Mouse (Mus musculus) stomach, embryonic 15.5 days (tissue): Measurements from ENCODE around the gene Aff3. TPM values are rescaled to one million over a fixed set of nuclear protein-coding genes. Genes with fewer than 3 reads are reported as not detected.

ENCODE experiments used
- ATAC-seq: fragments of 200-750 bp; cut with Nextera tagmentation; 2 replicates; pipeline ENCODE4 v1.8.0; 2017; ENCODE audit warnings: low read depth, moderate number of reproducible peaks, moderate TSS enrichment; ENCODE audit not compliant: insufficient read depth, low FRiP score
- H3K27ac ChIP-seq: fragments of 300-500 bp; sonication (generic); 2 replicates; pipeline ENCODE4 v1.5.1; 2015; ENCODE audit warnings: mild to moderate bottlenecking, inconsistent platforms
- H3K27me3 ChIP-seq: fragments of 300-500 bp; sonication (generic); replicated peaks from 2 replicates; pipeline ENCODE4 v1.6.1; 2015; ENCODE audit warnings: inconsistent platforms
- H3K36me3 ChIP-seq: fragments of 300-500 bp; sonication (generic); 2 replicates; pipeline ENCODE4 v1.6.1; 2015; ENCODE audit warnings: inconsistent platforms
- H3K4me1 ChIP-seq: fragments of 300-500 bp; sonication (generic); 2 replicates; pipeline ENCODE4 v1.6.1; 2015; ENCODE audit warnings: inconsistent platforms
- H3K4me2 ChIP-seq: fragments of 300-500 bp; sonication (generic); 2 replicates; pipeline ENCODE4 v1.6.1; 2015; ENCODE audit warnings: mild to moderate bottlenecking, inconsistent platforms
- H3K4me3 ChIP-seq: fragments of 300-500 bp; sonication (generic); replicated peaks from 2 replicates; pipeline ENCODE4 v1.5.1; 2015; ENCODE audit warnings: inconsistent platforms
- H3K9ac ChIP-seq: fragments of 300-500 bp; sonication (generic); 2 replicates; pipeline ENCODE4 v1.6.1; 2015; ENCODE audit warnings: inconsistent platforms
- H3K9me3 ChIP-seq: fragments of 300-500 bp; sonication (generic); 2 replicates; pipeline ENCODE4 v1.6.1; 2016; ENCODE audit warnings: inconsistent platforms
- WGBS: fragments of 180-500 bp; shearing (Covaris S2); methylation state at CpG from one replicate; pipeline ENCODE4 v1.1.7; 2015; 5-methylcytosine and 5-hydroxymethylcytosine counted together
- polyA plus RNA-seq: library from polyadenylated mRNA; unstranded; fragments of >200 nt; fragmentation: Nextera tagmentation; extraction: Ambion mirVana; gene quantifications from 2 replicates; pipeline ENCODE4 v1.2.1, GENCODE M21; 2015

The Aff3 gene
- polyA plus RNA-seq, 1 experiment from 2014 or later = 9.9 TPM

DNA sequence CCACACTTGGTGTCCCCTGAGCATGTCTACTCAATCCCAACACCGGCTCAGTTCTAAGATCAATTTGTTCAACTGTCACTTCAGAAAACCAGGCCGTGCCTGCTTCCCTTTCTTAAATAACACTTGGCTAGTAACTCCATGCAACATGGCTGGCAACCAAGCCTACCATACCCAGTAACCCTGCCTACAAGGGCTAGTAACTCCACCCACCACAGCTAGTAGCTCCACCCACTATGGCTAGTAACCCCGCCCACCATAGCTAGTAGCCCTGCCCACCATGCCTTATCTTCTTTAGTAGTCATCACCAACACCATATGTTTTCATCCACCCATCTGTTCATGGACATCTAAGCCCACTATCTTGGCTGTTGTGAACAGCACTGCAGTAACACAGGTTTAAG lies 302.5 kb downstream of the Aff3 start:
- Histone ChIP-seq H3K4me1 (peaks cover 11% of the 10 kb centered on the region), H3K9ac (no peak overlapping the region), H3K4me3 (no peak overlapping the region), H3K4me2 (no peak overlapping the region), H3K36me3 (no peaks in the 10 kb centered on the region), H3K9me3 (no peaks in the 10 kb centered on the region), H3K27ac (no peak overlapping the region), H3K27me3 (no peaks in the 10 kb centered on the region)
- 87% methylated on average over 3 of the region's 3 CpGs for WGBS
- no peak for ATAC-seq

DNA sequence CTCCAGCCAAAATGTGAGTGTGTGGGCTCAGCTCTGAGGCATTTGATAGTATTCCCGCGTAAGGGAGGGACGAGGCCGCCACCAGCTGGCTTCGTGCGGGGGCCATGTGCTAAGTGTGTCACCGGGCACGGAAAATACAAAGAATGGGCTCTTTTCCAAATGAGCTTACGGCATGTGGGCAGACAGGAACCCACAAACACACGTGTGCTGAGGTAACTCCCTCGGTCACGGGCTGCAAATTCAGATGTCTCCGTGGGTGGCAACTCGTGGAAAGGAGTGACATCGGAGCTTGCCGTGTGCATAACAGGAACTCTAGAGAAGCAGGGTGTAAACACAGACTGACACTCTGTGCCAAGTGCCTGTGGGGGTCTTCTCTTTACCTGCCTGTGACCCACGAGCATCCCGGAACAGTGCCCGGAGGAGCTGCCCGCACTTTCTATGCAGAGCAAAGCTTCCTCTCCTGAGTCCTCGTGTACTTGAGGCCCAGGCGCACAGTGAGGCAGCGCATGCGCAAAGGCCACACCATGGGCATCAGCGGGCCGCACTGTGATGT lies 305.9 kb downstream of the Aff3 start:
- ATAC-seq = no peak
- no peak overlapping the region for H3K9ac ChIP-seq
- no peaks in the 10 kb centered on the region for H3K9me3 ChIP-seq
- peaks cover 11% of the 10 kb centered on the region for H3K4me1 ChIP-seq
- H3K27ac ChIP-seq = peak overlapping the region; percentile 63
- H3K4me2 ChIP-seq = peak overlapping the region; percentile 13; the same call in 1 of the 2 replicates
- H3K36me3 ChIP-seq = no peaks in the 10 kb centered on the region
- 67% methylated on average over 26 of the region's 26 CpGs for WGBS
- no peak overlapping the region for H3K4me3 ChIP-seq
- H3K27me3 ChIP-seq = no peaks in the 10 kb centered on the region

DNA sequence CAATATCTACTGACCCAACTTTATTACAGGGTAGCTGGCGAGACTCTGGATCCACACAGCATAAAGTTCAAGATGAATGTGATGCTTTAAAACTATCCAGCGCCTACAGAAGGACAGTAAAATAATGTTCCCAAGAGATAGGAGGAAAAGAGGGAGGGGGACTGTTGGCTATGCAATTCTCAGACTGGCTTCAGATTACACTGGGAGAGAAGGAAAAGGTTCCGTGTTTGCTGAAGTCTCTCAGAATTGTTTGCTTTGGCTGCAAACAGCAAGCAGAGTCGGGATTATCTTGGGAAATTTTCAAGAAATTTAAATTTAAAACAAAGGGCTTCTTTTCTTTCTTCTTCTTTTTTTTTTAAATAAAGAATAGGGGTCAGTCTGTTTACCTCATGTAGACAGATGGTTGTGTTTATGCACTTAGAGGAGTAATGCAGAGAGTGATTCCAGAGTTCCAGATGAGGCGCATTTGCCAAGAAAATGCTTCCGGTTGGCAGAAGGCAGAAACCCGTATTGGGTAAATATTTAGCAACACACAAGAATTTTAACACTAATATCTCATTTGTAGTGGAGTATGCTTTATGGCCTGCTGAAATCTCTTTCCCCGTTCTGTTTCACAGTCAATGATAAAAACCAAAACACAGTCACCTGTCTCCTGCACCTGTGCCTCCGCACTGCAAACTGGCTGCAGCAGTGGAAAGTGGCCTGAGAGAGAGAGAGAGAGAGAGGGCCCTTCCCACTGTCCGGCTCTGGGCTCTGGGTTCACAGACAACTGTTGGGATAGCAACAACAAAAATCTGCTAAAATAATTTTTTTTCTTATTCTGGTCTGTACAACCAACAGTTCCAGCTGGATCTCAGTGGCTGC lies 306.6 kb downstream of the Aff3 start:
- Histone ChIP-seq H3K4me3 (no peak overlapping the region), H3K9ac (no peak overlapping the region), H3K4me1 (peaks cover 11% of the 10 kb centered on the region), H3K36me3 (no peaks in the 10 kb centered on the region), H3K9me3 (no peaks in the 10 kb centered on the region), H3K27me3 (no peaks in the 10 kb centered on the region), H3K27ac (peak overlapping the region; percentile 63), H3K4me2 (peak overlapping the region; percentile 13; the same call in 1 of the 2 replicates)
- ATAC-seq = peak; percentile 45; the same call in 1 of the 2 replicates
- WGBS = 21% methylated on average over 10 of the region's 10 CpGs

DNA sequence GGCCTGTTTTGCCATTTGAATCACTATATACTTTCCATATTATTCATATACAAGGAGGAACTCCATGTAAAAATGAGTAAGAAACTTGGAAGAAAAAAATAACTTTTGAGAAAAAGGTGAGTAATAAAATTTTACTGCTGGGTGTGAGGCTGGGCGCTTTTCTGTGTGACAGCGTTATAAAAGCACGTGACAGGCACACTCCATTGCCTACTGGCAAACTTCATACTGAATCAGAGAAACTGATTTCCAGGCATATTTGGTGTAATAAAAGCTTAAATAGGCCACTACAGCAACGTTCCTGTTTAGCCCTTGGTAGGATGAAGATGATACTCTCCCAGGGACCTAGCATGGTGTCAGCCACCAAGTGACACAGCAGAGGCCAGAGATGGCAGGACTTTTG lies 310.2 kb downstream of the Aff3 start:
- 89% methylated on average over 4 of the region's 4 CpGs for WGBS

DNA sequence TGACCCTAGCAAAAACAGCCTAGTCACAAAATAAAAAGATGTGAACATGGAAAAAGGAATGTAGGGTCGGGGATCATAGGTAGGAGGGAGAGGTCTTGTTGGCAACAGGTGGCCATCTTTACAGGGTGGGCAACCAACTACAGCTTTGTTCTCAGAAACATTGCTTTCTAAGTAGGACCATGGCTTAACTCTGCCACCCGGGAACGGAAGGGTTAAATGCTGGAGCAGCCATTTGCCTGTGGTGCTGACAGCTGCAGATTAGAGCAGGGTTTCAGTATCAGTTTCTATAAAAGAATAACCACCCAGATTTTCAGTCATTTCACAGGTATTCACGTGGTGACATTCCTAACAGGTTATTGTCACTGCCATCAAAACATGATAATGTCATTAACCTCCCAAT lies 317.4 kb downstream of the Aff3 start:
- Histone ChIP-seq H3K4me3 (no peak overlapping the region), H3K9ac (no peak overlapping the region), H3K27me3 (no peaks in the 10 kb centered on the region), H3K27ac (no peak overlapping the region), H3K4me2 (no peak overlapping the region), H3K9me3 (no peaks in the 10 kb centered on the region), H3K4me1 (no peaks in the 10 kb centered on the region), H3K36me3 (no peaks in the 10 kb centered on the region)
- 79% methylated on average over 4 of the region's 4 CpGs for whole genome bisulfite sequencing
- no peak for ATAC-seq

More for the DNA sequence above, 310.2 kb downstream of the Aff3 start:
- Histone ChIP-seq H3K9ac (no peak overlapping the region), H3K4me3 (no peak overlapping the region), H3K9me3 (no peaks in the 10 kb centered on the region), H3K27ac (no peak overlapping the region), H3K4me2 (no peak overlapping the region), H3K36me3 (no peaks in the 10 kb centered on the region), H3K27me3 (no peaks in the 10 kb centered on the region), H3K4me1 (peaks cover 11% of the 10 kb centered on the region)
- no peak for ATAC-seq

DNA sequence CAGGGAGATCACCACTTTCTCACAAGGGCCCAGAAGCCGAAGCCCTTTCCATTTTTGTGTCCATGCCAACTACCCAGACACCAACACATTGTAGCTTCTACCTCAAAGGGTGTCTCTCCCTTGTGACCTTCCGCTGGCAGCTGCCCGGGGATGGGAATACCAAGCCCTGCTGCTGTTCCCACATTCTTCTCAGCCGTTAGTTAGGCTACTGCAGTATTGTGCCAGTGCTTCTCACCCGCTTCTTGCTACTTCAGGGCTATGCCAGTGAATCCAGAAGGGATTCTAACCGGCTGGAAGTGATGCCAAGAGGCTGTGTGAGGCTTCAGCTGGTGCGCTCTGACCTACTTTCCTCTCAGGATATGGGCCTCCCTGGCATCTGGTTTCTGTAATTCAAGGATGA lies 330.5 kb downstream of the Aff3 start:
- no peak overlapping the region for H3K4me2 ChIP-seq
- no peak overlapping the region for H3K9ac ChIP-seq
- WGBS = 79% methylated on average over 7 of the region's 7 CpGs
- no peak overlapping the region for H3K4me3 ChIP-seq
- H3K36me3 ChIP-seq = no peaks in the 10 kb centered on the region
- no peaks in the 10 kb centered on the region for H3K9me3 ChIP-seq
- H3K27ac ChIP-seq = no peak overlapping the region
- H3K4me1 ChIP-seq = no peaks in the 10 kb centered on the region
- no peaks in the 10 kb centered on the region for H3K27me3 ChIP-seq
- ATAC-seq = no peak

DNA sequence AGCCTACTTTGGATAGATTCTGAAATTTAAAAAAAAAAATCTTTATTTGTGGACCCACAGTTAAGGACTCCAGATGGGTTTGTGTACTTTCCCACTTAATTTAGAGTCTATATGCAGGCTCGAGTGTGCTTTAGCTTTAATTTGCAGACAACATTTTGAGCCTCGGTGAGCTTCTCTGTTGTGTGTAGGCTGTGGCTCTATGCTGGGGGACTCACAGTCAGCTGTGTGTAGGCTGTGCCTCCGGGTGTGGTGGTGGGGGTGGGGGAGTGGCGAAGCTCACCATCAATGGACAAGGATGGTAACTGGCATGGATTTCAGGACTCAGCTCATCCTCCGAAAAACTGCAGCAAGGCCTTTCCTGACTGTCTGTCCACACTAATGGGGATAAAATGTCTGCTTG lies 331.8 kb downstream of the Aff3 start:
- Histone ChIP-seq H3K27me3 (no peaks in the 10 kb centered on the region), H3K4me2 (no peak overlapping the region), H3K36me3 (no peaks in the 10 kb centered on the region), H3K9me3 (no peaks in the 10 kb centered on the region), H3K4me1 (no peaks in the 10 kb centered on the region), H3K9ac (no peak overlapping the region), H3K27ac (no peak overlapping the region), H3K4me3 (no peak overlapping the region)
- ATAC-seq = no peak
- WGBS = 81% methylated on average over 5 of the region's 5 CpGs

DNA sequence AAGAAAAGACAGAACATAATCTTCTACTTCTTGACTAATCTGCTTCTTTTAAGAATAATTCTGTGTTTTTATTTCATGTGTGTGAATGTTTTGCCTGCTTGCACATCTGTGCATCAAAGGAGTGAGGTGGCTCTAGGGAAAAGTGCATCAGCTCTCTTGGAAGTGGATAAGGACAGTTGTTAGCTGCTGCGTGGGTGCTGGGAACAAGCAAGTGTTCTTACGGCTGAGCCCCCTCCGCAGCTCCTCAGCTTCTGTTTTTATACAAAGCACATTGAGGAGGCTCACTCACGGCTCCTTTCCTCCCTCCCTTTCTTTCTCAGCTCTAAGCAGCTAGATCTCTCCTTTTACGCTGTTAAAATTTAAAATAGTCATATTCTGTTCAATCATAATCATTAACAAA lies 340.5 kb downstream of the Aff3 start:
- Histone ChIP-seq H3K9ac (no peak overlapping the region), H3K4me1 (no peaks in the 10 kb centered on the region), H3K27me3 (no peaks in the 10 kb centered on the region), H3K36me3 (no peaks in the 10 kb centered on the region), H3K9me3 (no peaks in the 10 kb centered on the region), H3K4me2 (no peak overlapping the region), H3K27ac (no peak overlapping the region), H3K4me3 (no peak overlapping the region)
- 74% methylated on average over 5 of the region's 5 CpGs for WGBS
- ATAC-seq = no peak

DNA sequence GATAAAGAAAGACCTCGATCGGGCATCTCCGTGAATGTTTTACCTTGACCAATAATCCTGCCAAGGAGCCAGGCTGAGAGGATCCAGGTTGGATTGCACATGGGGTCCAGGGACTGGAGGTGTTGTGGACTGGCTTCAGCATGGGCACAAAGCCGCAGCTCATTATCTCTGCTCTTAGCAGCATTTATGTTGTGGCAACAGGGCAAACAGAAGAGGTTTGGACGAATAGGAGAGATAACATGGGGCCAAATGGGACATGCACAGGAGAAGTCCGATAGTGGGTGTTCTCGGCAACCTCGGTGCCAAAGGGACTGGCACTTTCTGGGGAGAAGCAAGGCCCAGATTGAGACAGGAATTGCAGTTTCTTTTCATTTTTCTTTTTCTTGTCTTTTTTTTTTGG lies 342.9 kb downstream of the Aff3 start:
- H3K27me3 ChIP-seq = no peaks in the 10 kb centered on the region
- H3K27ac ChIP-seq = no peak overlapping the region
- H3K9ac ChIP-seq = no peak overlapping the region
- no peak for ATAC-seq
- no peaks in the 10 kb centered on the region for H3K36me3 ChIP-seq
- no peak overlapping the region for H3K4me2 ChIP-seq
- 87% methylated on average over 8 of the region's 8 CpGs for WGBS
- no peaks in the 10 kb centered on the region for H3K4me1 ChIP-seq
- H3K4me3 ChIP-seq = no peak overlapping the region
- H3K9me3 ChIP-seq = no peaks in the 10 kb centered on the region

DNA sequence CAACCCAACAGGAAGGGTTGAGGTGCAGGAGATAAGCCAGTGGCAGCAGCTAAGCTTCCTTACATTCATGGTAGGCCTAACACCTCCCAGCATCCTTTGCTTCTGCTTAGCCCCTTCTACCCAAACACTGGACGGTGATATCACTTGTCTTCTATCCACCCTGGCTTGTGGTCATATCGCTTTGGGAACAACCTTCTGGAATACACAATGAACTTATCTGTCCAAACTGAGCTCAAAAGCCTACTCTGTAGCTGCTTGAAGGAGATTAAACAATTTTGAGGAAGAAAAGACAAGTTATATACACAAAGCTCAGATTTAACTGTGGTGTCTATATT lies 343.8 kb downstream of the Aff3 start:
- no peaks in the 10 kb centered on the region for H3K4me1 ChIP-seq
- peak overlapping the region; percentile 31; the same call in 1 of the 2 replicates for H3K27ac ChIP-seq
- H3K4me3 ChIP-seq = no peak overlapping the region
- ATAC-seq = no peak
- no peaks in the 10 kb centered on the region for H3K36me3 ChIP-seq
- no peaks in the 10 kb centered on the region for H3K9me3 ChIP-seq
- no peak overlapping the region for H3K9ac ChIP-seq
- no peaks in the 10 kb centered on the region for H3K27me3 ChIP-seq
- 58% methylated on average over 2 of the region's 2 CpGs for WGBS
- no peak overlapping the region for H3K4me2 ChIP-seq

DNA sequence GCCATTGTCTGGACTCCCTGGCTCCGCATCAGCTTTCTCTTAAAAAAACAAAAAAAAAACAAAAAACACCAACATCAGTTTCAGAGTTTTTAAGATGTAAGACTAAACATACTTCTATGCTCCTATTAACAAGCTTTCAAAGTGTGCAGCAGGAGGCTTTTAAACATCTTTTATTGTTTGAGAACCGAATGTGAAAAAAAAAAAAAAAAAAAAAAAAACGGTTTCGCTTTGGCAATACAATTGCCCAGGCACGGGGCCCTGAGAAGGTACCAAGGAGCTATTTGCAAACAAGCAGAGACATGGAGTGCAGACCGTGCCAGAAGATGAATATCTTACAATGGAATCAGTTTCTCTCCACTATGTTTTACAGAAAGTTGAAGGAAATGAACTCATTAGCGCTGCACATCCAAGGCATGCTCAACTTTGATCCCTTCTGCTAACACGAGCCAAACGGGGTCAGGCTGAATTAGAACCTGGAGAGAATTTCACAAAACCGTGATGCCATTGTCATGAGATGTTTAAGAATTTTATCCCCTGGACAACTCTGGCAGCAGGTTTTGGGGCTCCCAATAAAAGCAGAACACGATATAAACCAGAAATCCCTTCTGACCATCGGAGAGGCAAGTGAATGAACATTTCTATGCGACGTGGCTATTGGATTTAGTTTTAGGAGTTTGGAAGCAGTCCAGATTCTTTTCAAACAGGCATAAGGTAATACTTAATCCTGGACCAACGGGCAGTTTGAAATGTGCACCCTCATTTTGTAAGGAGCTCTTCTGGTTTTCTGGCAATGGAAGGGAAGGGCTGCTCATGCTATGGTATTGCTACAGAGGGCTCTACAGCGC lies 344.4 kb downstream of the Aff3 start:
- H3K9me3 ChIP-seq = no peaks in the 10 kb centered on the region
- H3K4me2 ChIP-seq = no peak overlapping the region
- H3K27me3 ChIP-seq = no peaks in the 10 kb centered on the region
- no peaks in the 10 kb centered on the region for H3K4me1 ChIP-seq
- peak overlapping the region; percentile 31; the same call in 1 of the 2 replicates for H3K27ac ChIP-seq
- no peak overlapping the region for H3K9ac ChIP-seq
- H3K4me3 ChIP-seq = no peak overlapping the region
- no peaks in the 10 kb centered on the region for H3K36me3 ChIP-seq
- ATAC-seq = no peak
- 71% methylated on average over 16 of the region's 16 CpGs for WGBS

DNA sequence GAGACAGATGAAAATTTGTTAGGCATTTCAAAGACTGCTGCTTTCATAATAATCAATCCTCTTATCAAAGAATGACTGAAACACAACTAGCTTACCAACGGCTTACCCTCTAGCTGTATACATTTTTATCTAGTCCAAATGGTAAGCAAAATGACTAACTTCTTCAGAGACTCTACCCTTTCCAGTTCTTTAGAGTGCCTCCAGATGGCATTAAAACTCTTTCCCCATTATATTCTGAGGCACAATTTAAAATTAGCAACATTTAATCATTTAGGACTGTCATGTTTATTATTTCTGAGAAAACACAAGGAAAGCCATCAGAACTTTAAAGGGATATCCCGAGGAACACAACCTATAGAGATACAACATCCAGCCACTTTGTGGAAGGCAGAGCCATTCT lies 346.1 kb downstream of the Aff3 start:
- 49% methylated on average over 2 of the region's 2 CpGs for WGBS
- H3K4me2 ChIP-seq = no peak overlapping the region
- H3K4me3 ChIP-seq = no peak overlapping the region
- H3K9ac ChIP-seq = no peak overlapping the region
- H3K36me3 ChIP-seq = no peaks in the 10 kb centered on the region
- ATAC-seq = no peak
- no peaks in the 10 kb centered on the region for H3K4me1 ChIP-seq
- H3K27ac ChIP-seq = no peak overlapping the region
- no peaks in the 10 kb centered on the region for H3K9me3 ChIP-seq
- no peaks in the 10 kb centered on the region for H3K27me3 ChIP-seq
